In the genomic region with DNA sequence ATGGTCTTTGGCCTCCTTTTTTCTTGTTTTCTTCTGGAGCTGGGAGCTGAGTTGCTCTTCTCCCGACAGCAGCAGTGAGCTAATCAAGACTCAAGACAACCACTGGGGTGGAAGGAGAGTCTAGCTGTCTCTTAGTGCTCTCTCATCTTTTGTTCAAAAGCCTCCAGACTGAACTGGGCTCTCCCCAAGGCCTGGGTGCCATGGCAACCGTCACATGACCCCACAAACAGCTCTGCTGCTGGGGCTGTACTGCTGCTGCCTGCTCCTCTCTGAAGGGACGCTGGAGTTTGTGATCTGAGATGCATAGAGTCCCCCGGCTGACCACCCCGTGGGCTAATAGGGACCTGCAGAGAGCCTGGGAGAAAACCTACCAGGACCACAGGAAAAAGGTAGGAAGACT, we compare ENCODE assay signal across 8 mouse cellular contexts. TPM values are rescaled to one million over a fixed set of nuclear protein-coding genes. Genes with fewer than 3 reads are reported as not detected.
DNase-seq lines count a peak whose midpoint lies in the region; ATAC-seq and TF ChIP-seq lines count a peak whose summit lies in the region.

TSS of gene Cfap97d2 (plus strand) at position 222 of the 400 bp plus-strand sequence.

- peak within 1 kb of the TSS; percentile 86 for H3K27ac ChIP-seq in midbrain, embryonic 13.5 days
- H3K27ac ChIP-seq in stomach, embryonic 14.5 days (ENCODE audit: low read length): no peak within 1 kb of the TSS

- no peak for TF ChIP-seq CTCF in C2C12 (IDR thresholded peaks at IDR 0.05; ENCODE audit: control insufficient read depth, insufficient read depth, insufficient read length)

- H3K36me3 ChIP-seq in C2C12 (ENCODE audit: control insufficient read depth, insufficient read depth): no peaks in the 10 kb centered on the region
- no peaks in the 10 kb centered on the region for H3K36me3 ChIP-seq in midbrain, embryonic 13.5 days
- H3K36me3 ChIP-seq in stomach, embryonic 14.5 days (ENCODE audit: control insufficient read depth, insufficient read depth, low read length): no peaks in the 10 kb centered on the region

- peak within 1 kb of the TSS; percentile 40 for H3K9ac ChIP-seq in midbrain, embryonic 13.5 days (replicated peaks)
- H3K9ac ChIP-seq in stomach, embryonic 14.5 days (replicated peaks; ENCODE audit: low read depth, low read length): no peak within 1 kb of the TSS

- no peaks in the 10 kb centered on the region for H3K27me3 ChIP-seq in C2C12 (ENCODE audit: control insufficient read depth, insufficient read depth, insufficient read length)
- no peaks in the 10 kb centered on the region for H3K27me3 ChIP-seq in midbrain, embryonic 13.5 days
- no peaks in the 10 kb centered on the region for H3K27me3 ChIP-seq in stomach, embryonic 14.5 days (ENCODE audit: control insufficient read depth, insufficient read depth, low read length)

- peak; percentile 72 for ATAC-seq in cerebellum, adult (ENCODE audit: insufficient number of reproducible peaks, low FRiP score, low TSS enrichment)
- peak; percentile 99 for ATAC-seq in midbrain, embryonic 13.5 days
- ATAC-seq in stomach, embryonic 14.5 days (ENCODE audit: insufficient number of reproducible peaks, insufficient read depth, low FRiP score, low read depth): peak; percentile 79; the same call in 1 of the 2 replicates

- 1% methylated on average over 5 of the region's 5 CpGs for WGBS in midbrain, embryonic 13.5 days
- WGBS in stomach, embryonic 14.5 days: 8% methylated on average over 5 of the region's 5 CpGs

- no peak within 1 kb of the TSS for H3K4me3 ChIP-seq in C2C12 (ENCODE audit: insufficient read depth, poor library complexity, severe bottlenecking)
- H3K4me3 ChIP-seq in midbrain, embryonic 13.5 days (replicated peaks): peak within 1 kb of the TSS; percentile 24
- no peak within 1 kb of the TSS for H3K4me3 ChIP-seq in stomach, embryonic 14.5 days (ENCODE audit: low read depth, low read length)

- H3K79me2 ChIP-seq in C2C12 (ENCODE audit: control insufficient read depth, insufficient read depth): no peaks in the 10 kb centered on the region

- peak within 1 kb of the TSS; percentile 49 for H3K4me2 ChIP-seq in midbrain, embryonic 13.5 days (replicated peaks)
- no peak within 1 kb of the TSS for H3K4me2 ChIP-seq in stomach, embryonic 14.5 days (replicated peaks; ENCODE audit: low read depth, low read length)

- H3ac ChIP-seq in C2C12 (ENCODE audit: control insufficient read depth, insufficient read length, low read depth): no peak within 1 kb of the TSS

- intact Hi-C loops in gastrocnemius, postnatal 14 days (cut with DNase I; ENCODE audit: low total_unique reads): no loop called here

- peaks cover 12% of the 10 kb centered on the region for H3K4me1 ChIP-seq in midbrain, embryonic 13.5 days (replicated peaks)
- peaks cover 2% of the 10 kb centered on the region; the same call in 1 of the 2 replicates for H3K4me1 ChIP-seq in stomach, embryonic 14.5 days (ENCODE audit: control insufficient read depth, insufficient read depth, low read length)

- no peaks in the 10 kb centered on the region for H3K9me3 ChIP-seq in midbrain, embryonic 13.5 days
- no peaks in the 10 kb centered on the region for H3K9me3 ChIP-seq in stomach, embryonic 14.5 days (ENCODE audit: control insufficient read depth, low read depth, low read length)

- no peaks in the 10 kb centered on the region for H3K79me3 ChIP-seq in C2C12 (ENCODE audit: low read depth)

- no peak for DNase-seq in cerebellum, adult 8-10 months
- DNase-seq in brain, embryonic 18.5 days (ENCODE audit: low read depth, low spot score): peak; percentile 74
- peak; percentile 63 for DNase-seq in gastrocnemius, postnatal 14 days
- DNase-seq in layer of hippocampus, postnatal 10 days (ENCODE audit: low spot score in 2 of 2): peak; percentile 63 to 74

TF ChIP-seq in C2C12, 6 proteins besides CTCF, POLR2A, EP300 and RAD21:
- peak; percentile 77 for TF ChIP-seq USF1 (IDR thresholded peaks at IDR 0.05; ENCODE audit: low read depth)
- TF ChIP-seq MYOG (IDR thresholded peaks at IDR 0.05; ENCODE audit: control insufficient read depth, extremely low read depth, insufficient read length): no peak

RNA-seq across cellular contexts. Expression of gene Cfap97d2, which starts in this region (rescaled TPM):
- not detected for polyA plus RNA-seq in C2C12 (2012; fragmentation: generic; extraction: Trizol)
- not detected for total RNA-seq in gastrocnemius, postnatal 14 days (2021)
- 1 to 10 TPM; 1.8 to 2.3 TPM for total RNA-seq in layer of hippocampus, postnatal 10 days (2021)
- polyA plus RNA-seq in midbrain, embryonic 13.5 days (2015; fragmentation: Nextera tagmentation; extraction: Ambion mirVana): 2.2 and 3.1 TPM in 2 replicates
- 0.12 TPM in 1 of 2 replicates, not detected in the other for polyA plus RNA-seq in stomach, embryonic 14.5 days (2014; fragmentation: Nextera tagmentation; extraction: Ambion mirVana)

Comparison
In these comparisons a context has a peak if more than half of its experiments do, and no peak if none do; other contexts are left out.
1. Peak in DNase-seq in gastrocnemius, postnatal 14 days; RNA of the gene not detected or under 1 TPM.
2. Peak in ATAC-seq in stomach, embryonic 14.5 days; RNA of the gene not detected or under 1 TPM.